Mouse (Mus musculus) naive thymus-derived CD4-positive, alpha-beta T cell, adult 2 months (primary cell): ENCODE results near the gene Uhrf2.

Source experiments
- DNase-seq: peaks from one replicate; pipeline ENCODE4 v3.0.0-alpha.2; 2011; ENCODE audit warnings: low read depth

The Uhrf2 gene

DNA sequence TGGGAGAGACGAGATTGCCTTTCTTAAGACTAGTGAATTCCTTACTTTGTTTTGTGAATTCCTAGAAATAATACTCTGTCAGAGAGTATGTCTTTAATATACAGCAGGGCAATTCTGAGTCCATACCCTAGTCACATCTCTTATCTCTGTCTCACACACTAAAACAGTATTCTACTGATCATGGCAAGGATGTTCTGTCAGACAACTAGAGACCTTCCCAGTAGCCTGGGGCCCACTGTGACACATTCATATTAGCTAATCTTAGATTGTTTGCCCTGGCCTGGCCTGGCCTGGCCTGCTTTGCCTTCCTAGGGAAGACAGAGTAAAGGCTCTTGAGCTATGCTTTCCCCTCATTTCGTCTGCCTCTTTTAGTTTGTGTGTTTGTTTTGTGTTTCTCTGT, 20.3 kb downstream of the Uhrf2 start:
- DNase-seq = no peak

DNA sequence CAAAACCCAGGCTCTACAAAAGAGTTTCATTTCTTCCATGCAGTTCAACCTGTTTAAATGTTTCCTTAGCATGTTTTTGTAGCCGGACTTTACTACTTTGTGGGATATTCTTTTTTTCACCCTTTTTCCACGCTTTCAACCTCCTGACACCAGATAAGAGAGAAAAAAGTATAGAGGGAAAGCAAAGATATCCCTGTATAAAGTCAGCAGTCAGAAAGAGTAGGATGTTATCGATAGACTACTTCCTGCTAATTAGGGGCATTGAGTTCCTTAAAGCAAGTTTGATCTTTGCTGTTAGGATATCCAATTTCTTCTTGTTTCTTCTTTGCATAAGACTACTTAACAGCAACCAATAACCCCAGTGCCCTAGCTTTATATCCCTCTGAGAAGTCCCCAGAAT, 21.2 kb downstream of the Uhrf2 start:
- no peak for DNase-seq

- DNase-seq = no peak
Observed at GRCm38 (mm10) chr19:30054218-30054617, 23.9 kb downstream of the Uhrf2 start.

GRCm38 (mm10) chr19:30065797-30066196, 35.5 kb downstream of the Uhrf2 start:
- DNase-seq = peak; percentile 13

- no peak for DNase-seq
Observed at GRCm38 (mm10) chr19:30090163-30090562, 59.9 kb downstream of the Uhrf2 start.

DNA sequence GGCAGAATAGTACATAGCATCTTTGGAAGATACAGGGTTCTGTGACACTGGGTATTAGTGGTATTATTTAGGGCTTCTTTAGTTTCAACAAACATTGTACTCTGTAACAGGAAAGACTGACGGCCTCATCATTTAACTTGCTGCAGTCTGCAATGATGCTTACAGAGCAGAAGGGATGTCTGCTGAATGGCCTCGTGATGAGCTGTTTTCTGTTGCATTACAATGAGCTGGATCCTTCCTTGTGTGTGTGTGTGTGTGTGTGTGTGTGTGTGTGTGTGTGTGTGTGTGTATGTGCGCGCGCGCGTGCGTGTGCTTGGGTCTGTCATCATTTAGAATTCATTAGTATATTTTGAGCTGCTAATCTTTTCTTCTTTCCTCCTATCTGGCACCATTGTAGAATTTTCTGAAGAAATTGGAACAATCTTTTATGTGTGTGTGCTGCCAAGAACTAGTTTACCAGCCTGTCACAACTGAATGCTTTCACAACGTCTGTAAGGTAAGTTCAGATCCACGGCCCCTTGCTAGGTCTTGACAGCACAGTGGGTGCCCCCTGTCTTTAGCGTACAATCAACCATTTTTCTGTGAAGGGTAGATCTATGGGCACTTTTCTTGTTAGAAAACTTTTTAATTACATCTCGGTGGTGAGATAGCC, 61.5 kb downstream of the Uhrf2 start:
- no peak for DNase-seq

DNA sequence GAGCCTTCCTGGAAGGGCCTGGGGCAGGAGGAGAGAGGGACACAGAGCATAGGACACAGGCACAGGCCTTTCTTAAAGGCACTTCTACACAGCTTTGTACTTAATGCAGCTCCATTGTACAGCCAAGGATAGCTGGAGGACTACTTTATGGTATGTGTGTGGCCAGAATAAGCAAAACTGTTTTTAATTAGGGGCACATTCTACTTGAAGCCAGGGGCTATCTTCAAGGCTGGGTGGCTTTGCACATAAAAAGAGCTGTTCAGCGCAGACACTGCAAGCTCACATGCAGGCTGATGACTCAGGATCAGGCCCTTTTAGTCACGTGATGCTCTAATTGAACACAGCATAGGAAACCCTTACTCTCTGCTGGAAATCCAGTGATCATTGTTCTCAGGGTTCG, 65.9 kb downstream of the Uhrf2 start:
- no peak for DNase-seq

DNA sequence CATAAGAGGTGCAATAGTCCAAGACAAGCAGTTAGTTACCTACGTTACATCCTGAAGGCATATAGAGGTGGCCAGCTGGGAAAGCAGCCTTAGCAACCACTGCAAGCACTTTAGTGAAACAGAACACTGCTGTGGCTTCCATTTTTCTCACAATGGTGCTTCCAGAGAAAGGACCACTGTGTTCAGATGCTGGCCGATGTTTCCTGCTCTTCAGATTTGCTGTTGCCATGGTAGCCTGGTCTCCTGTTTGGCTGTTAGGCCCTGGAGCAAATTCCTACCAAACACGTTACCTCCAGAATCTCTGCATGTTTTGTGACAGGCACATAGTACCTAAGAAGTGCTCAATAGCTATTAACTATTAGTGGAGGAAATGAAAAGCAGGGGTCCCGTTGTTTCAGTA, 66.7 kb downstream of the Uhrf2 start:
- no peak for DNase-seq

DNA sequence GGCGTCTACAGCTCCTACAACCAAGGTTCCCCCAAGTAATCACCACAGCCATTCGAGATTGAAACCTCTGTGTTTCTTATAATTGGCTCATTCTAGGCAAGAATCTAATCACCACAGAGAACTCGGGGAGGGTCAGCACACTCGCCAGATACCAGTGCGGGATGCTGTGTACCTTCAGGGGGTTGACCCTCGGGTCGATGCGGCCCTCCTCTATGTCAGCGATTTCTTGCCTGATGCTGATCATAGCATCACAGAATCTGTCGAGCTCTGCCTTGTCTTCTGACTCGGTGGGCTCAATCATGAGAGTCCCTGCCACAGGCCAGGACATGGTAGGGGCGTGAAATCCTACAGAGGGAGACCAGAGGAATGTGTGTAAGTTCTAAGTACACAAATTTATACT, 70.3 kb downstream of the Uhrf2 start:
- no peak for DNase-seq

- no peak for DNase-seq
Observed at GRCm38 (mm10) chr19:30102620-30103019, 72.3 kb downstream of the Uhrf2 start.

DNA sequence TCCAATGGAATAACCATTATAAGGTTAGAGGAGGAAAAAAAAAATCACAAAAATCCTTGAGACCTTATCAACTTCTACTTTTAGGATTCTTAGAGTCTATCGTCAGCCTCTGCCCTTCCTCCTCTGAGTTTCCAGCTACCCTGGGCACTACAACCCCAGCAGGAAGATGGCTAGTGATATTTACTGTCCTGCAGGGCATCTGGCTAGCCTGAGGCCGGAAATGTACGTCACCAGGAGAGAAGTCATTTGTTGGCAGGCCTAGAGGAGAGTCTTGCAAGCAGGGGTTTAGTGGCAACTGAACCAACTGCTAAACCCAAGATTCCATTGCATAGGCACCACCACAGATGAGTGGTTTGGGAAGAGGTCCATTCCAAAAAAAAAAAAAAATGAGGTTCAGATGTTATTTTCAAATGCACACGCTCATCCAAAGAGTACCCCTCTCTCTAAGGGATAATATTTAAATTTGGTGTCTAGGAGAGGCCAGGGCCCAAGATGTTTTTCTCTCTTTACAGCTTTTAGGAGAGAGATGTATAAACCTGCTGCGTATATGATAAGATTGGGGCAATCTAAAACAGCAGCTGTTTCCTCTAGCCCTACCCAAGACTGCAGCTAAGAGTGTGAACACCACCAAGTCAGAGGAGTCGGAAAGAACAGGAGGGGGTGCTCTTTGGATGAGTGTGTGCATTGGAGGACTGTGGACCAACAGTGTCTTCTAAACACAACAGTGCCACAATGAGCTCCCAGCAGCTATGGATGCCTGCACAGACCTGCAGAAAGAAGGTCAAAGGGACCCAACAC, 74.9 kb downstream of the Uhrf2 start:
- DNase-seq = no peak

DNA sequence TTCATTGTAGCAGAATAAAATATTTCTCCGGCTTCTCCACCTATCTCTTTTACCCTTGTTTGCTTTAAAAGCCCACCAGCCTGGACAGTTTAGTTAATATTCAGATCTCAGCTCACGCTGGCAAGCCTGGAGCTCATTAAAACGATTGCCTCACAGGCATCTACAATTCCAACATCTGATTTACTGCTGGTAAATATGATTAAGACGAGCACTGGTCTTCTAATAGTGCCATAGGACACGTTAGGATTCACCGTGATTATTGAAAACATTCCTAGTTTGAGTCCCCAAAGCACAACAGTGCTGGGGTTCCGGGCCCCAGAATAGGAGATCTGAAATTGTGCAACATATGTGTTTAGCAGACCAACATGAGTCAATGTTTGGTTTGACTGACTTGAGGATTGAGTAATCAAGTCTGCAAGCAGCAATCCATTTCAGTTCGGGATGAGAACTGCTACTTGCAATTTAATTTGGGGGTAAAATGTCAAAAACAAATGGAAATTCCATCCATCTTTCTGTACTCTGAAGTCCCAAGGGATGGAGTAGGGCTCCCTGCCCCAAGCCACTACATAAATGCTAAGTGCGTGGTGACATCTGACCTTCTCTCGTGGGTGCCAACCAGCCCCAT, 77.0 kb downstream of the Uhrf2 start:
- DNase-seq = no peak

- DNase-seq = no peak
Observed at GRCm38 (mm10) chr19:30108616-30109015, 78.3 kb downstream of the Uhrf2 start.

DNA sequence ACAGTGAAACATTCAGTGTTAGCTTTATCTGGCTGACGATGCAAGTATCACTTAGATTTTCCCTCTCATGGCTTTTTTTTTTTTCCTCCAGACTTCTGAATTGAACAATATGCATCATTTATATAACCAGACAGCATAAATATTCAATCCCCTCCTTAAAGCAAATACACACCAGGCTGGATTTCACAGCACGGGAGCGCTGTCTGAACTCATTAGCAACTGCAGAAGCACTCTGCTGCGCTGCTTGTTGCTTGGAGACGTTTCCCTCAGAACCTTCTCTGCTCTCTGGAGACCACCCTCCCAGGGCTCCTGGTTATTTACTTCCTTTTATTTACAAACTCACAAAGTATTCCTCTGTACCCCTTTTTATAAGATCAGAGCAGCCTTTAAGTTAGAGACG, 78.8 kb downstream of the Uhrf2 start:
- no peak for DNase-seq

DNA sequence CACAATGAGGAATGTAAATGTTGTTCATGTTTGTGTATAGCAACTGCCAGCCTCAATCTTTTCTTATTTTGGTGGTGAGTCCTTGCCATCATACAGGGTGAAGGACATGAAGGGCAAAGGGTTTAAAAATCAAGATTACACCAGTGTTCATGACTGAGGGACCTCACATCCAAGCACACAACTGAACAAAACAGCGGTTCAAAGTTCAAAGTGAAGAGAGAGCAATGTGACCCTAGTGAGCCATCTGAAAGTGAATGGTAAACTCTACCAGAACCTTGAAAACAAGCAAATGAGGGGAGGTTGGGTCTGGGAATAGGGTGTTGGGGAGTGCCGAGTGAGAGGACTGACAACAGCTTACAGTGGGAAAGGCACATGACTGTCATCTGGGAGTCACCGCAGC, 81.1 kb downstream of the Uhrf2 start:
- no peak for DNase-seq

GRCm38 (mm10) chr19:30112961-30113688, 82.8 kb downstream of the Uhrf2 start:
- DNase-seq = no peak

GRCm38 (mm10) chr19:30114919-30115441, 84.7 kb downstream of the Uhrf2 start:
- DNase-seq = no peak

DNA sequence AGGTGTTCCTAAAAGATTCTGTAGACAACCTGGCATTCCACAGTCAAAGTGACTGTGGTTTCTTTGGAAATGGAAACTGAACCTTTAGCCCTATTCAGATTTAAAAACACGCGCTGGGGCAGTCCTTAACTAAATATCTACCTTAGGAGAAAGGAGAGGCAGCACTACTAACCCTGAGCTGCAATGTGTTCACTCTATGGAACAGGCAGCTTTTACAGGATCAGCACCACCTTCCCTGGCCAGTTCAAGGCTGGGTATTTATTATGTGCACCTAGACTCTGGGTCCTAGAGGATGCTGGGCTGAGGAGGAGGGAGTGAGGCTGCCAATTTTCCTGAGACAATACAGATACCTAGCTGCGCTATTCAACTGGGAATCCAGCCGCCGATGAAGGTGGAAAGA, 85.3 kb downstream of the Uhrf2 start:
- DNase-seq = no peak

DNA sequence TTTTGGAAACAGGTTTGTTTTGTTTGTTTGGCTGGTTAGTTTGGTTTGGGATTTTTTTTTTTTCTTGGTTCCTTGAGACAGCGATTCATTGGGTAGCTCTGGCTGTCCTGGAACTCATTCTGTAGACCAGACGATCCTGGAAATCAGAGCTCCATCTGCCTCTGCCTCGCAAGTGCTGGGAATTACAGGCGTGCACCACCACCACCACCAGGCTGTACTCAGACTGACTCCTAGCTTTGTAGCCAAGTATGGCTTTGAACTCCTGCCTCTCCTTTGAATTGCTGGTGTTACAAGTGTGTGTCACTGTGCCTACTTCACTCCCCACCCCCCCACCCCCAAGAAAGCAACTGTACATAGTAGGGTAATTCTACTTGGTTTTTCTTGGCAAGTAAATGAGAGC, 86.9 kb downstream of the Uhrf2 start:
- DNase-seq = no peak

GRCm38 (mm10) chr19:30117775-30118174, 87.5 kb downstream of the Uhrf2 start:
- DNase-seq = no peak

DNA sequence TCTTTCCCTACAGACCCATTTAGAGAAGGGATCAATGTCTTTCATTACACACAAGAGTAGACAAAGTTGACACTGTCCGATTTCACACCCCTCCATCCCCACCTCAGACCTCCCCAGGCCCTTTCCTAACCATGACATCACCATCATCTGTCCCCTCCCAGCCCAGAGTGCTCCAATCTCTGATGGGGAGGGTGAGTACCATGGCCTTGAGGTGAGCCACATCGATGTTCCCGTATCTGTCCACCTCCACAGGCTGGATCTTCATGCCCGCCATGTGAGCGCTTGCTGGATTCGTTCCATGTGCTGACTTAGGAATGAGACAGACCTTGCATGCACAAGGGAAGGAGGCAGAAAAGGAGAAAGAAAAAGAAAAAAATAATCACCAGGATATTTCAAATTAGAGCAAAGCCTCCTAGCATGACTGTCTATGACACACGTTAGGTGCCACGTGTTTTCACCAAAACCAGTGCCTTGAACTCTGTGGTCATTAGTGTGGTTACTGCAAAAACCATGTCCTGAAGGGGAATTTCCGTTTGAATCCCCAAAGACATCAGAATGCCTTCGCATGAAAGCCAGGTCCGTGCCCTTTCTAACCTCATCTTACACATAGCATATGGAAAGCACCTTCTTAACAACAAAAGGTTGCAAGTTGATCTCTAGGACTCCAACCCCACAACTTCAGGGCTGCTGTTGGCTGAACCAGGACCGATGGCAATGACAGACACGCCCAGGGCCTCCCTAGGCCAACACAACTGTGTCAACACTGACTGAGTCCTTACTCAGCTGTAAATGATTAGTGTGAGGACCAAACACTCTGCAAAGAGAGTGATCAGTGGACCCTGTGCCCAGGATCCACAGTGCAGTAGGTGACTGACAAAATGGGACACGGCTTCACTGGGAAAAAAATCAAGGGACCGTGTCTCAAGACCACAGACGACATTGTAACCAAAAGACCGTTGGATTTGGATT, 88.3 kb downstream of the Uhrf2 start:
- no peak for DNase-seq
